Mouse (Mus musculus): ENCODE results near the gene Cish. TPM values are rescaled to one million over a fixed set of nuclear protein-coding genes. Genes with fewer than 3 reads are reported as not detected.
"Not testable (repeated sequence)": the region's sequence is repeated elsewhere in the genome, so short reads cannot be mapped to it uniquely, and the experiment has no call there.

Gene Cish
- polyA plus RNA-seq, 1 experiment = 23.1 TPM

DNA sequence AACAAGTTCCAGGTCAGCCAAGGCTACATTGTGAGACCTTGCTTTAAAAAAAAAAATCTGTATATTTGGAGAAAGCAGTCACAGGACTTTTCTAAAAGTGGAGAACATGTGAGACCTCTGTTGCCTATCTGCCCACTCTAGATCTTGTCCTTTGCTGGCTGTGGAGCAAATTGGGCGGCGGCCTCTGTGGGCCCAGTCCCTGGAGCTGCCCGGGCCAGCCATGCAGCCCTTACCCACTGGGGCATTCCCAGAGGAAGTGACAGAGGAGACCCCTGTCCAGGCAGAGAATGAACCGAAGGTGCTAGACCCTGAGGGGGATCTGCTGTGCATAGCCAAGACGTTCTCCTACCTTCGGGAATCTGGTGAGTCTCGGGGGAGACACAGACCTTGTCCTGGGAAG is 4.0 kb downstream of the Cish start:
- H3K4me1 ChIP-seq (ENCODE audit: control insufficient read depth, insufficient read depth, insufficient read length, low read length) = no peaks in the 10 kb centered on the region; the same call in 1 of the 2 replicates
- 0 out of 2 replicates have a peak overlapping the region, but pooled peaks have one; percentile 5 for H3K4me3 ChIP-seq (ENCODE audit: insufficient read depth, low read depth, low read length)
- no peak overlapping the region for H3K27ac ChIP-seq (replicated peaks; ENCODE audit: low read depth, low read length)

- Histone ChIP-seq H3K4me3 (ENCODE audit: insufficient read depth, low read depth, low read length) (no peak overlapping the region), H3K4me1 (ENCODE audit: control insufficient read depth, insufficient read depth, insufficient read length, low read length) (peaks cover 3% of the 10 kb centered on the region; the same call in 1 of the 2 replicates), H3K27ac (replicated peaks; ENCODE audit: low read depth, low read length) (no peak overlapping the region)
Measured at GRCm38 (mm10) chr9:107300224-107300973, 4.6 kb downstream of the Cish start.

GRCm38 (mm10) chr9:107301554-107302331 is 5.9 kb downstream of the Cish start:
- Histone ChIP-seq H3K27ac (replicated peaks; ENCODE audit: low read depth, low read length) (no peak overlapping the region), H3K4me3 (ENCODE audit: insufficient read depth, low read depth, low read length) (no peak overlapping the region), H3K4me1 (ENCODE audit: control insufficient read depth, insufficient read depth, insufficient read length, low read length) (peaks cover 12% of the 10 kb centered on the region; the same call in 1 of the 2 replicates)

DNA sequence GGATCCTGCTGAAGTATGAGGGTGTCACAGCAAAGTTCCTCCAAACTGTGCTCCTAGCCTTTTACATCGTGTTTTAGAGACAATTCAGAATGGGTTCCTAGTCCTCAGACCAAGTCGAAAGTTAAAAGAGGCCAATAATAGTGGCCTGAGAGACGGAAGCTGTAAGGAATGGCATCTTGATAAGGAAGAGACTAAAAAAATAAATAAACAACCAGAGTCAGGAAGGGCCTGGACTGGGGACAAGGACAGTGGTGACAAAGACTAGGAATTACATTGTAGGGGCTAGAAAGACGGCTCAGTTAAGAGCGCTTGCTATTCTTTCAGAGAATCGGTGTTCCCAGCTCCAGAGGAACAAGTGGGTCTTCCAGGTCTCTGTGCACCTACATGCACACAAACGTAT is 6.8 kb downstream of the Cish start:
- no peak overlapping the region for H3K4me3 ChIP-seq (ENCODE audit: insufficient read depth, low read depth, low read length)
- H3K27ac ChIP-seq (replicated peaks; ENCODE audit: low read depth, low read length) = no peak overlapping the region
- H3K4me1 ChIP-seq (ENCODE audit: control insufficient read depth, insufficient read depth, insufficient read length, low read length) = peaks cover 15% of the 10 kb centered on the region; the same call in 1 of the 2 replicates

- Histone ChIP-seq H3K4me1 (ENCODE audit: control insufficient read depth, insufficient read depth, insufficient read length, low read length) (peaks cover 15% of the 10 kb centered on the region; the same call in 1 of the 2 replicates), H3K27ac (replicated peaks; ENCODE audit: low read depth, low read length) (no peak overlapping the region)
Measured at GRCm38 (mm10) chr9:107303121-107303820, 7.4 kb downstream of the Cish start.

GRCm38 (mm10) chr9:107303900-107304299 is 8.1 kb downstream of the Cish start:
- H3K4me3 ChIP-seq (ENCODE audit: insufficient read depth, low read depth, low read length) = no peak overlapping the region
- peaks cover 15% of the 10 kb centered on the region; the same call in 1 of the 2 replicates for H3K4me1 ChIP-seq (ENCODE audit: control insufficient read depth, insufficient read depth, insufficient read length, low read length)
- H3K27ac ChIP-seq (replicated peaks; ENCODE audit: low read depth, low read length) = no peak overlapping the region

More at GRCm38 (mm10) chr9:107303121-107303820, 7.4 kb downstream of the Cish start:
- no peak overlapping the region for H3K4me3 ChIP-seq (ENCODE audit: insufficient read depth, low read depth, low read length)

GRCm38 (mm10) chr9:107304383-107304782 is 8.6 kb downstream of the Cish start:
- H3K27ac ChIP-seq (replicated peaks; ENCODE audit: low read depth, low read length) = no peak overlapping the region
- H3K4me1 ChIP-seq (ENCODE audit: control insufficient read depth, insufficient read depth, insufficient read length, low read length) = peaks cover 15% of the 10 kb centered on the region; the same call in 1 of the 2 replicates

GRCm38 (mm10) chr9:107305012-107305411 is 9.2 kb downstream of the Cish start:
- H3K27ac ChIP-seq (replicated peaks; ENCODE audit: low read depth, low read length) = no peak overlapping the region
- no peak overlapping the region for H3K4me3 ChIP-seq (ENCODE audit: insufficient read depth, low read depth, low read length)
- H3K4me1 ChIP-seq (ENCODE audit: control insufficient read depth, insufficient read depth, insufficient read length, low read length) = peaks cover 15% of the 10 kb centered on the region; the same call in 1 of the 2 replicates

More at GRCm38 (mm10) chr9:107304383-107304782, 8.6 kb downstream of the Cish start:
- H3K4me3 ChIP-seq (ENCODE audit: insufficient read depth, low read depth, low read length) = no peak overlapping the region

- H3K4me3 ChIP-seq (ENCODE audit: insufficient read depth, low read depth, low read length) = no peak overlapping the region
Measured at GRCm38 (mm10) chr9:107305601-107306542, 10.0 kb downstream of the Cish start.

GRCm38 (mm10) chr9:107306673-107307072 is 10.8 kb downstream of the Cish start:
- H3K4me1 ChIP-seq (ENCODE audit: control insufficient read depth, insufficient read depth, insufficient read length, low read length) = peaks cover 15% of the 10 kb centered on the region; the same call in 1 of the 2 replicates
- H3K27ac ChIP-seq (replicated peaks; ENCODE audit: low read depth, low read length); H3K4me3 ChIP-seq (ENCODE audit: insufficient read depth, low read depth, low read length): not testable (repeated sequence)

More at GRCm38 (mm10) chr9:107305601-107306542, 10.0 kb downstream of the Cish start:
- Histone ChIP-seq H3K4me1 (ENCODE audit: control insufficient read depth, insufficient read depth, insufficient read length, low read length) (peaks cover 15% of the 10 kb centered on the region; the same call in 1 of the 2 replicates), H3K27ac (replicated peaks; ENCODE audit: low read depth, low read length) (no peak overlapping the region)

- Histone ChIP-seq H3K27ac (replicated peaks; ENCODE audit: low read depth, low read length) (peak overlapping the region; percentile 48), H3K4me1 (ENCODE audit: control insufficient read depth, insufficient read depth, insufficient read length, low read length) (peaks cover 15% of the 10 kb centered on the region; the same call in 1 of the 2 replicates), H3K4me3 (ENCODE audit: insufficient read depth, low read depth, low read length) (no peak overlapping the region)
Measured at GRCm38 (mm10) chr9:107307099-107307872, 11.5 kb downstream of the Cish start.

DNA sequence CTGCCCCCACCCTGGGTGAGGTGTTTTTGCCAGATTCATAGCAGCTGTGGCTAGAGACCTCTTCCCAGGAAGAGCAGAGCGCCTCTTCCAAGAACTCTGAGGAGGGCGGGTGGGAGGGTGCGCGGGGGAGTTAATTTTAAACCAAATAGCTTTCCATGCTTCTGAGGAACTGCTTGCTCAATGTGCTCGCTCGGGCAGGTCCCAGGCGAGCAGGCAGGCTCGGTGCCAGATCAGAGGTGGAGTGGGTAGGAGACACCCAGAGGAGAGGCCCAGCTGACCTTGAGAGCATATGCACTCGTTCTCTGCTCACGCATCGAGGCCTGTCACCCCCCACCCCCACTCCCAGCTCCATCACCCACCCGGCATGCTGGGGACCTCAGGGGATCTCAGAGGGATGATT is 12.1 kb downstream of the Cish start:
- H3K4me3 ChIP-seq (ENCODE audit: insufficient read depth, low read depth, low read length) = no peak overlapping the region
- H3K4me1 ChIP-seq (ENCODE audit: control insufficient read depth, insufficient read depth, insufficient read length, low read length) = peaks cover 15% of the 10 kb centered on the region; the same call in 1 of the 2 replicates
- H3K27ac ChIP-seq (replicated peaks; ENCODE audit: low read depth, low read length) = peak overlapping the region; percentile 63

DNA sequence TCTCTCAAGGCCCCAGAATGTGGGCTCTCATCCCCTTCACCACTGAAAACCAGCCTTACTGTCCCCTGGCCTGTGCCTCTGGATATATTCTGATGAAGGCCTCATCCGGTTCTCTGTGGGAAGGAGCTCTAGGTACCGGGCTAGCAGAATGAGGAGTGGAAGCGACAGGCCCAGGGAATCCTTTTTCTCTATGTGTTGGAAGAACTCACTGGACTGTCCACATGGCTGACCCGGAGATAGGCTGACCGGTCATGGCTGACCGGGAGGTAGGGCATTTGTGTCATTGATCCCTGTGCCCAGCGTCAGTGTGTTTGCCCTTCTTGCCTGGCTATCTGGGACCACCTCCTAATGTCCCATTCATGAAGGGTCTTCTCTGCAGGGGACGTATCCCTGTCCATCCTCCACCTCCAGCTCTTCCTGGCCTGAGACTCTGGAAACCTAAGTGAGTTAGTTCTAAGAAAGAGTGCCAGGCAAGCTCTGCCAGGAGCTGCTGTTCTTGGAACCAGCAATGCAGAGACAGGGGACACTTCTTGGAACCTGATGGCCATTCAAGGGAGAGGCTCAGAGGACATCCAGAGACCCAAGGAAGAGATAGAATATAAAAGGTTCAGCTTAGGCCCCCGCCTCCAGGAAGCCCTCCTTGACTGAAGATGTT is 12.6 kb downstream of the Cish start:
- Histone ChIP-seq H3K27ac (replicated peaks; ENCODE audit: low read depth, low read length) (peak overlapping the region; percentile 63), H3K4me1 (ENCODE audit: control insufficient read depth, insufficient read depth, insufficient read length, low read length) (peaks cover 15% of the 10 kb centered on the region; the same call in 1 of the 2 replicates), H3K4me3 (ENCODE audit: insufficient read depth, low read depth, low read length) (no peak overlapping the region)

Measured in brown adipose tissue, adult 24 weeks (tissue).